ENCODE assay signal across 19 mouse cellular contexts in the genomic region with DNA sequence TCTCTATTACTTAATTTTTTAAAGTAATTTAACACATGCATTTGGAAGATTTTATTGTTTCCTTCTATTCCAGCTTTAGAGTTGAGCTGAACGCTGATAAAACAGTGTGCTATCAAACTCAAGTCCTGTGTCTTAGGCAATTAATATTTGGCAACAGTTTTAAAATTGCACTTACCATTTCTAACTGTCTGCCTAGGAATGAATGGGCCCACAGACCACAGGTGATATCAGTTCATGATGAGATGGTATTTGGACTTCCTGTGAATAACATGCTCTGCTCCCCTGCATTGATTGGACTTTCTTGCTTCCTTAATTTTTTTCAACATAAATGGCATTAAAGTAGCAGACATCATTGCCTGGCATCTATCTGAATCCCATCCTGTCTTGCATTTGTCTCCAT.
DNase-seq lines count a peak whose midpoint lies in the region; ATAC-seq and TF ChIP-seq lines count a peak whose summit lies in the region.
"Had no signal": no experiment of that assay in that cellular context is flagged by ENCODE, and none has a peak within 500 bp of the region (broad histone marks: within the 10 kb centered on the region; RNA-seq: fewer than 3 reads in every experiment).

No protein-coding gene starts in this region.

- TF ChIP-seq EP300 in MEL (IDR thresholded peaks at IDR 0.05; ENCODE audit: low read depth in 1 of 2, low read length in 2 of 2): peak; percentile 66 to 74

- no peak for TF ChIP-seq RAD21 in MEL (IDR thresholded peaks at IDR 0.05; ENCODE audit: low read depth, low read length)

- 80% methylated on average over 1 of the region's 1 CpGs for WGBS in liver, embryonic 11.5 days

- TF ChIP-seq POLR2A in MEL (IDR thresholded peaks at IDR 0.05; ENCODE audit: control insufficient read depth in 1 of 2, insufficient read depth in 1 of 2, low read depth in 1 of 2, low read length in 2 of 2, poor library complexity in 1 of 2): no peak

- H3K4me2 ChIP-seq in liver, embryonic 11.5 days: no peak overlapping the region

- no peak overlapping the region for H3K9ac ChIP-seq in MEL (ENCODE audit: control insufficient read depth, low read depth, low read length, poor library complexity, severe bottlenecking)
- H3K9ac ChIP-seq in liver, embryonic 11.5 days (ENCODE audit: low read depth, low read length): no peak overlapping the region

- no peaks in the 10 kb centered on the region; a peak in 1 of 4 replicates for H3K27me3 ChIP-seq in MEL (ENCODE audit: control insufficient read depth in 1 of 2, insufficient read depth in 2 of 2, low read length in 2 of 2)
- no peaks in the 10 kb centered on the region for H3K27me3 ChIP-seq in liver, embryonic 11.5 days (replicated peaks; ENCODE audit: control insufficient read depth, insufficient read depth, low read length)
- H3K27me3 ChIP-seq: CH12.LX had no signal

- peaks cover 6 to 15% of the 10 kb centered on the region in 2 experiments; a peak in 3 of 4 replicates for H3K4me1 ChIP-seq in MEL (ENCODE audit: control insufficient read depth in 1 of 2, insufficient read depth in 2 of 2, low read length in 2 of 2)
- no peaks in the 10 kb centered on the region for H3K4me1 ChIP-seq in liver, embryonic 11.5 days (replicated peaks; ENCODE audit: control insufficient read depth, insufficient read depth, low read length)

- TF ChIP-seq CTCF in MEL (IDR thresholded peaks at IDR 0.05 in 2 of 3, conservative IDR thresholded peaks at IDR 0.05 in 1 of 3; ENCODE audit: control insufficient read depth in 1 of 3, insufficient read depth in 1 of 3, low read depth in 2 of 3, low read length in 3 of 3, poor library complexity in 1 of 3, severe bottlenecking in 1 of 3): no peak

- DNase-seq in MEL (ENCODE audit: low read depth, low spot score): peak; percentile 43
- no peak for DNase-seq in liver, embryonic 11.5 days (ENCODE audit: low spot score)
- DNase-seq: adrenal gland, adult 2 months; adrenal gland, adult 8-10 months; adrenal gland, postnatal 10 days; adrenal gland, postnatal 14 days; adrenal gland, postnatal 25 days; adrenal gland, postnatal 36 days; B cell, adult 2 months; cerebellum, adult 11 months; cerebellum, adult 11-12 months; cerebellum, adult 18-20 months; cerebellum, adult 2 months; cerebellum, adult 8-10 months had no signal

- no peaks in the 10 kb centered on the region for H3K9me3 ChIP-seq in MEL (replicated peaks; ENCODE audit: insufficient read depth, low read length)
- no peaks in the 10 kb centered on the region for H3K9me3 ChIP-seq in liver, embryonic 11.5 days (ENCODE audit: control insufficient read depth, low read length)
- H3K9me3 ChIP-seq: G1E had no signal

- no peaks in the 10 kb centered on the region for H3K79me2 ChIP-seq in MEL (ENCODE audit: control insufficient read depth, insufficient read depth, low read length, poor library complexity)

- H3K27ac ChIP-seq in MEL (ENCODE audit: control insufficient read depth, low read depth, low read length): no peak overlapping the region; the same call in 1 of the 2 replicates
- no peak overlapping the region for H3K27ac ChIP-seq in liver, embryonic 11.5 days (ENCODE audit: low read depth, low read length)

- peaks cover 0 to 23% of the 10 kb centered on the region in 2 experiments; a peak in 2 of 4 replicates for H3K36me3 ChIP-seq in MEL (ENCODE audit: control insufficient read depth in 1 of 2, insufficient read depth in 2 of 2, low read length in 2 of 2)
- no peaks in the 10 kb centered on the region for H3K36me3 ChIP-seq in liver, embryonic 11.5 days (ENCODE audit: control insufficient read depth, insufficient read depth, low read length)
- H3K36me3 ChIP-seq: G1E had no signal

- no peak overlapping the region for H3K4me3 ChIP-seq in MEL (ENCODE audit: control insufficient read depth in 1 of 2, insufficient read depth in 1 of 2, low read depth in 2 of 2, low read length in 2 of 2)
- no peak overlapping the region for H3K4me3 ChIP-seq in liver, embryonic 11.5 days (ENCODE audit: low read depth, low read length)

- no peak for ATAC-seq in liver, embryonic 11.5 days (replicated peaks; ENCODE audit: low FRiP score)
- ATAC-seq: activated CD4-positive, CD25-positive, alpha-beta regulatory T cell, adult 4 months; CD4-positive, CD25-positive, alpha-beta regulatory T cell, adult 4 months; Patski had no signal

TF ChIP-seq in MEL, 35 proteins besides CTCF, POLR2A, EP300 and RAD21:
- peak; percentile 45; the same call in 1 of the 2 replicates for TF ChIP-seq MYB (IDR thresholded peaks at IDR 0.05; ENCODE audit: low read depth, low read length)
- TF ChIP-seq POLR2AphosphoS5 (IDR thresholded peaks at IDR 0.05; ENCODE audit: borderline replicate concordance, low read depth, low read length): no peak
- TF ChIP-seq GATA1 (IDR thresholded peaks at IDR 0.05; ENCODE audit: low read depth, low read length): 0 out of 2 replicates have a peak, but pooled peaks have one; percentile 32
- TF ChIP-seq ELF1 (IDR thresholded peaks at IDR 0.05; ENCODE audit: low read depth, low read length): no peak
- TF ChIP-seq USF2 (IDR thresholded peaks at IDR 0.05; ENCODE audit: borderline replicate concordance in 1 of 2, insufficient read depth in 1 of 2, low read depth in 1 of 2, low read length in 2 of 2): no peak
- peak; percentile 41; the same call in 1 of the 2 replicates for TF ChIP-seq TCF12 (IDR thresholded peaks at IDR 0.05; ENCODE audit: low read depth, low read length)
- TF ChIP-seq GABPA (IDR thresholded peaks at IDR 0.05; ENCODE audit: low read depth, low read length): no peak
- no peak for TF ChIP-seq MAFK (IDR thresholded peaks at IDR 0.05; ENCODE audit: borderline replicate concordance, low read depth, low read length)
- TF ChIP-seq MAX (IDR thresholded peaks at IDR 0.05; ENCODE audit: low read length): no peak
- peak; percentile 69 for TF ChIP-seq ETS1 (IDR thresholded peaks at IDR 0.05; ENCODE audit: low read depth, low read length)
- peak; percentile 59 for TF ChIP-seq RCOR1 (IDR thresholded peaks at IDR 0.05; ENCODE audit: low read depth, low read length)
- TF ChIP-seq SIN3A (IDR thresholded peaks at IDR 0.05; ENCODE audit: low read length): peak; percentile 16; the same call in 1 of the 2 replicates
- no peak for TF ChIP-seq UBTF (IDR thresholded peaks at IDR 0.05; ENCODE audit: borderline replicate concordance, insufficient read depth, low read depth, low read length)
- no peak for TF ChIP-seq ZKSCAN1 (IDR thresholded peaks at IDR 0.05; ENCODE audit: low read depth, low read length)
- no peak for TF ChIP-seq TAL1 (IDR thresholded peaks at IDR 0.05; ENCODE audit: low read length)
